Comparison of ENCODE assay signal across 8 mouse cellular contexts in the genomic region with DNA sequence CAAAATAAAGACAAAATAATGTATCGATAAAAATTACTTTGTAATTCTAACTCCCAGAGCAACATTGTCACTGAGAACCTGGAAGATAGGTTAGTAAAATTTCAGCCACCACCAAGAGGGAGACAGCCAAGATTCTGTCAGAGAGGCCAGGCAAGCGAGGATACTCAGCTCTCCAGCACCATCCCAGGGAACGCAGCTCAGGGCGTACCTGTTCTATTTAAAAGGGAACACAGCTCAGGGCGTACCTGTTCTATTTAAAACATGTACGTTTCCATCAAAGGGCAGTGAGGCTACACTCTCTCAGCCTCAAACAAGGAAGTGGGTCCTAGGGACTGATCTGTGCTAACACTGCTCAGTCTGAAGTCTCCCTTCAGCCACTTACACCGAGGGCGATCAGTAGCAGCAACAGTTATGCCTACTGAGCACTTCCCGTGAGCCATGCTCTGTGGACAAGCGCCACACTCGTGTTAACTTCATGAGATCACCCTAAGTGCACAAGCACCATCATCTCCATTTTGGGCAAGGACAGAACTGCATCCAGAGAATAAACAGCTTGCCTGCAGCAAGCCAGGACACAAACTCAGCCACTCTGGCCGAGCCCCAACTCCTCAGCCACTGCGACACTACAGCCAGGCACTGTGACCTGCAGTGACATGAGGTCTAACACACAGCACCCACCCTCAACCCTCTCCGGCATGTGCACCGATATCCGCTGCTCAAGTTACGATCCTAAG. TPM values are rescaled to one million over a fixed set of nuclear protein-coding genes. Genes with fewer than 3 reads are reported as not detected.
DNase-seq lines count a peak whose midpoint lies in the region; ATAC-seq and TF ChIP-seq lines count a peak whose summit lies in the region.

No protein-coding gene starts in this region.

- H3K27me3 ChIP-seq in midbrain, embryonic 16.5 days (ENCODE audit: control insufficient read depth, insufficient read depth, low read depth, low read length) = no peaks in the 10 kb centered on the region

- ATAC-seq in granulocyte monocyte progenitor cell, adult 5-6 weeks (replicated peaks; ENCODE audit: poor library complexity, severe bottlenecking) = 0 out of 2 replicates have a peak, but pooled peaks have one; percentile 21
- ATAC-seq in midbrain, embryonic 16.5 days = no peak

- H3K4me3 ChIP-seq in left cerebral cortex, adult 2 months = peak overlapping the region; percentile 92
- H3K4me3 ChIP-seq in midbrain, embryonic 16.5 days (ENCODE audit: low read depth, low read length) = no peak overlapping the region

- no peak for TF ChIP-seq CTCF in left cerebral cortex, adult 2 months (IDR thresholded peaks at IDR 0.05)

- 81% methylated on average over 17 of the region's 17 CpGs for WGBS in midbrain, embryonic 16.5 days

- peak overlapping the region; percentile 5; the same call in 1 of the 2 replicates for H3K27ac ChIP-seq in left cerebral cortex, adult 2 months
- H3K27ac ChIP-seq in midbrain, embryonic 16.5 days (ENCODE audit: low read length) = no peak overlapping the region

- peaks cover 22% of the 10 kb centered on the region for H3K4me1 ChIP-seq in midbrain, embryonic 16.5 days (ENCODE audit: control insufficient read depth, insufficient read depth, low read length)

- H3K9me3 ChIP-seq in midbrain, embryonic 16.5 days (replicated peaks; ENCODE audit: control insufficient read depth, low read length, poor library complexity, severe bottlenecking) = no peaks in the 10 kb centered on the region

- DNase-seq in left cerebral cortex, adult 2 months (ENCODE audit: extremely low spot score in 1 of 2, low spot score in 2 of 2) = no peak
- DNase-seq in left cerebral cortex, postnatal 14 days (ENCODE audit: low spot score in 2 of 2) = no peak
- peak; percentile 73 for DNase-seq in cerebellum, adult 9-10 months
- no peak for DNase-seq in thymus, postnatal 10 days (ENCODE audit: low spot score in 2 of 2)
- no peak for DNase-seq in adrenal gland, adult 8-10 months
- no peak for DNase-seq in gastrocnemius, postnatal 25 days

- H3K9ac ChIP-seq in midbrain, embryonic 16.5 days (ENCODE audit: low read depth, low read length) = 0 out of 2 replicates have a peak overlapping the region, but pooled peaks have one; percentile 2

- peak overlapping the region; percentile 82 for H3K4me2 ChIP-seq in midbrain, embryonic 16.5 days (ENCODE audit: low read length)

- intact Hi-C loops in left cerebral cortex, adult 2 months (cut with DNase I) = no loop called here
- intact Hi-C loops in left cerebral cortex, postnatal 14 days (cut with DNase I) = no loop called here

- no peaks in the 10 kb centered on the region for H3K36me3 ChIP-seq in midbrain, embryonic 16.5 days (ENCODE audit: control insufficient read depth, insufficient read depth, low read length)

RNA-seq across cellular contexts. Expression of a gene that starts 30.1 kb away (rescaled TPM):
- 100 to 1,000 TPM; 352 to 357 TPM for total RNA-seq in left cerebral cortex, adult 2 months (2021)
- total RNA-seq in left cerebral cortex, postnatal 14 days (2021) = 100 to 1,000 TPM; 326 to 365 TPM
- 31.0 and 68.9 TPM in 2 replicates for total RNA-seq in granulocyte monocyte progenitor cell, adult 5-6 weeks (2014; fragmentation: Nextera tagmentation)
- 56.4 and 67.5 TPM in 2 replicates for total RNA-seq in granulocyte monocyte progenitor cell, adult 5-6 weeks (2017)
- polyA plus RNA-seq in midbrain, embryonic 16.5 days (2015; fragmentation: Nextera tagmentation; extraction: Ambion mirVana) = 73.9 and 76.0 TPM in 2 replicates
- 10 to 100 TPM; 30.8 to 52.7 (median 43.7) TPM for total RNA-seq in adrenal gland, adult 8-10 months (2022)
- total RNA-seq in gastrocnemius, postnatal 25 days (2021) = 10 to 100 TPM; 50.6 to 53.5 TPM

RNA-seq across cellular contexts. Expression of a gene that starts 30.1 kb away (rescaled TPM):
- total RNA-seq in left cerebral cortex, adult 2 months (2021) = 10 to 100 TPM; 95.1 to 98.1 TPM
- total RNA-seq in left cerebral cortex, postnatal 14 days (2021) = 10 to 100 TPM; 89.8 to 98.0 TPM
- 76.3 and 98.6 TPM in 2 replicates for total RNA-seq in granulocyte monocyte progenitor cell, adult 5-6 weeks (2014; fragmentation: Nextera tagmentation)
- total RNA-seq in granulocyte monocyte progenitor cell, adult 5-6 weeks (2017) = 29.1 and 53.0 TPM in 2 replicates
- polyA plus RNA-seq in midbrain, embryonic 16.5 days (2015; fragmentation: Nextera tagmentation; extraction: Ambion mirVana) = 148 and 165 TPM in 2 replicates
- 10 to 100 TPM; 58.4 to 99.0 (median 93.4) TPM for total RNA-seq in adrenal gland, adult 8-10 months (2022)
- total RNA-seq in gastrocnemius, postnatal 25 days (2021) = 10 to 100 TPM; 26.6 to 37.5 TPM

Comparison
In these comparisons a context has a peak if more than half of its experiments do, and no peak if none do; other contexts are left out.
1. RNA of a gene that starts 30.1 kb away (total RNA-seq): 326 to 365 TPM in left cerebral cortex, postnatal 14 days and 352 to 357 TPM in left cerebral cortex, adult 2 months; 31.0 to 68.9 TPM in granulocyte monocyte progenitor cell, adult 5-6 weeks, 50.6 to 53.5 TPM in gastrocnemius, postnatal 25 days and 30.8 to 52.7 TPM in adrenal gland, adult 8-10 months; every median in the first group is over 4 times any median in the second.